Mouse (Mus musculus): ENCODE data around the gene Pde5a. TPM values are rescaled to one million over a fixed set of nuclear protein-coding genes. Genes with fewer than 3 reads are reported as not detected.

Pde5a gene
- polyA plus RNA-seq, 1 experiment from 2014 or later = 2.4 TPM

Other genes starting within 250 kb of the Pde5a start
- gene Fnbp1l, start 109.2 kb upstream of the Pde5a start, polyA plus RNA-seq (2015; fragmentation: Nextera tagmentation; extraction: Ambion mirVana) = 6.5 and 7.1 TPM in 2 replicates
- gene Fabp2, start 166.1 kb downstream of the Pde5a start, polyA plus RNA-seq (2015; fragmentation: Nextera tagmentation; extraction: Ambion mirVana) = 0.86 and 1.0 TPM in 2 replicates
- not detected in 2 replicates for gene Gm10959, start 190.4 kb downstream of the Pde5a start, polyA plus RNA-seq (2015; fragmentation: Nextera tagmentation; extraction: Ambion mirVana)
- gene 1810037I17Rik, start 195.3 kb downstream of the Pde5a start, polyA plus RNA-seq (2015; fragmentation: Nextera tagmentation; extraction: Ambion mirVana) = 139 and 157 TPM in 2 replicates

Data from thymus, postnatal 0 days (tissue).